Mouse (Mus musculus) urinary bladder, postnatal 25 days (tissue): ENCODE results near the gene Gtpbp6.
"Not testable (repeated sequence)": the region's sequence is repeated elsewhere in the genome, so short reads cannot be mapped to it uniquely, and the experiment has no call there.

Experiments used
- DNase-seq: peaks from one replicate; pipeline ENCODE4 v3.0.0; 2022; ENCODE audit warnings: low spot score

Gene Gtpbp6

DNA sequence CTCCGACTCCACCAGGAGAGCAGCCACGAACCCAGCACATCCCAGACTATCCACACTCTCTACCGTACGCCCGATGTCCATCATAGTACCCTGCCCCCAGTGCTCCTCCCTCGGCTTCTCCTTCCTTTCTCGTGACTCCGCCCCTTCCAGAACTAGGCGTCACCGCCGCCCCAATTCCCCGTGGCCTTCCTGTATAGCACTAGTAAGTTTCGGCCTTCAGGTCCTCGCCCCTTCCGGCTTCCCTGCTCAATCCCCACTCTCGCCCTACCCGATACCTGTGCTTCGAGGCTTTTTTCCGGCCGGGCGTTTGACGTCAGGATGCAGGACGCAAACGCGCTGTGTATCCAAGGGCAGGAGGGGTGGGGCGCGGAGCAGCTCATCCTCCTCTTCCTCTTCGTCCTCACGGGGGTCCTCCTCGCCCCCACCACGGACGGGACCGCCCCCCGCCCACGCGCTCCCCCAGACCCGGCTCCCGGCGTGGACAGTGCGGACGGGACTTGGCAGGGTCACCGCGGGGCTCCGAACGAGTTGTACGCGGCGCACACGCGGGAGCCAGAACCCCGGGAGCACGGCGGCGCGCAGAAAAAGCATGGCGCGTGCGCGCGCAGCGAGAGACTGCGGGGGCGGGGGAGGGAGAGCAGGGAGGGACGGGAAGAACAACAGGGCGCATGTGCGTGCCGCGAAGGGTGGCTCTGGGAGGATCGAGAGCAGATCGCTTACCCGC, at the start of gene Gtpbp6:
Gene Gtpbp6 (minus strand): TSS at position 617 of the 724 bp plus-strand sequence.
- DNase-seq: peak; percentile 90

DNA sequence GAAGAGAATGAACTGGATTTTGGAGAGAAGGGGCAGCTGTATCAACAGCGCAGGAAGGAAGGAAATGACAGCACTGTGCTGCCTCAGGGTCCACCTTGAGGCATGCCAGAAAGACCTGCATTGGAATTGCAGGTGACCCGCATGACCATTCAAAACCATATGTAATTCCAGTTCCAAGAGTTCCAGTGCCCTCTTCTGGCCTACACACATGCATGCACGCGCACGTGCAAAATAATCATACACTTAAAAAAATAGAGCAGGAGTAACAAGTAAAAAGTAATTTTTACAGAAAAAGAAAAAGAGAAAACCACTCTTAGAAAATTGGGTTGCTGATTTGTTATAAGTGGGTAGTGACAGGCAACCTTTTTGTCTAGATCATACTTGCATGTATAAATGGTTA, 35.0 kb upstream of the Gtpbp6 start:
- DNase-seq: no peak

DNA sequence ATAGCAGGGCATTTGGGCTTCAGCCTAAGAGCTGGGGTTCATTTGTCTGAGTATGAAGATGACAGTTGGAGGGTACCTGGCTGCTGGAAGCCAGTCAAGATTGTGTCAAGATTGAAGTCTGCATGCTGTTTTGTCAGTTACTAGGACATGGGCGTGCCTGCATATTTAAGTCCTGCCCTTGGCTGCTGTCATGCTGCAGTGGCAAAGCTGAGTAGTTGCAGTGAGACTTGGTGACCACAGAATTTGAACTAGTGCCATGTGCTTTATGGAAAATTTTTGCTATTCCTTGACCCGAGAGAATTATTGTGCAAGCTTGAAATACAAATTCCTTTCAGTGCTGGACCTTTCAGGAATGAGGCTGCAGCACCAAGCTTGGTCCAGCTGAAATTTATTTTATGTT, 34.3 kb upstream of the Gtpbp6 start:
- no peak for DNase-seq

DNA sequence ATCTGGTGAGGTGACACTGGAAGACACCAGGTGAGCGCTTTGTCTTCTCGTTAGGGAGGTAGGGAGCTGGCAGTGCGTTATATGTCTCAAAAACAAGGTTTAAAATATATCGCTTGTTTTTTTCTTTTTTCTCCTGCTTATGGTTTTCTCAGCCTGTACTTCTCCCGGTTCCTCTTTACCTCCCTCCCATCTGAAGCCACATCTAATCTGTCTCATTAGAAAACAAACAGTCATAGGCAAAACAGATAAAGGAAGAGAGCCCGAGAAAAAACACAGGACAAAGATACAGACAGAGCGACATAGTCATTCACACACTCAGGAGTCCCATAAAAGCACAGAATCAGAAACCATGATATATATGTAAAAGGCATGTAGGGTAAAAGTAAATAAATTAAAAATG, 32.4 kb upstream of the Gtpbp6 start:
- DNase-seq: no peak

DNA sequence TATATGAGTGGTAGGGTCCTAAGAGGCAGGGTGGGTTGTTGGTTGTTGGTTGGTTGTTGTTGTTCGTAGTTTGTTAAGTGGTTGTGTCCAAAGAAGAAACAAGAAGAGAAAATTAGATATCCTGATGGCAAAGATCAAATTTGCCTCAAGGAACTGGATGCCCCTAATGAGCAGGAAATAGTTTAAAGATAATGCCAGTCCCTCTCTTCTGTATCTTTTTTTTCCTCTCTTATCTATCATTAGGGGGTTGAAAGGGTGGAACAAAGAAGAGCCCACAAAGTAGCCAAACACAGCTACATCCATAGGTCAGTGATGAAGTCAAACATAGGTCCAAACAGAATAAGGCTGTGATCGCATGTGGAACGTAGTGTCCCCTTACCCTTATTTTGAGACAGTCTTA, 31.3 kb upstream of the Gtpbp6 start:
- DNase-seq: no peak

DNA sequence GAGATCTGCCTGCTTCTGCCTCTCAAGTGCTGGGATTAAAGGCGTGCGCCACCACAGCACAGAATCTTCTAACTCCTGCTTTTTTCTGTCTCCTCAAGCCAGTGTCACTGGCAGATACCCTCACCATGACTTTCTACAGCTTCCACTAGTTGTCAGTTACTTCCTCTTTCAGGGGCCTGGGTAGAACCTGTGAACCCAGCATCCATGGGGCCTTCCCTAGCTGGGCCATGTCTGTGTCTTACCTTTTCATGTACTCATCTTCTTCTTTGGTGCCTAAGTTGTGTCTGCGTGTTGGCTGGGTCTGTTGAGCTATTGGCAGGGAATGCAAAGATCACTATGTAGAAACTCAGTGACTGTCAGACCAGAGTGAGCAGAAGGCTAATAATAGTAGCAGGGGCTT, 29.8 kb upstream of the Gtpbp6 start:
- no peak for DNase-seq

DNA sequence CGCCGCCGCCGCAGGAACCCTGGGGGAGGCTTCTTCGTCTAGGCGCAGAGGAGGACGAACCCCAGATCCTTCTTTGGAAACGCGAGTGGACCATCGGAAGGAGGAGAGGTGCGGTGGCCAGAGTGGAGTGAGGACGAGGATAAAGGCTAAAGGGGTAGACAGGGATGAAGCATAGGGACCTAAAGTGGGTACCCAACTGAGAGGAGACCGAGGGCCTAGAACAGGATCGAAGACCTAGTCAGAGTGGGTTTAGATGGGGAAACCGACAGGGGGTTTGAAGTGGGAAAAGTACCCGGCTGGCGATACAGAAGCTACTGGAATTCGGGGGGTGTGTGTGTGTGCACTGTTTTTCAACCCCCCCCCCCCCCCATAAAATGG, 28.1 kb upstream of the Gtpbp6 start:
- DNase-seq: no peak

DNA sequence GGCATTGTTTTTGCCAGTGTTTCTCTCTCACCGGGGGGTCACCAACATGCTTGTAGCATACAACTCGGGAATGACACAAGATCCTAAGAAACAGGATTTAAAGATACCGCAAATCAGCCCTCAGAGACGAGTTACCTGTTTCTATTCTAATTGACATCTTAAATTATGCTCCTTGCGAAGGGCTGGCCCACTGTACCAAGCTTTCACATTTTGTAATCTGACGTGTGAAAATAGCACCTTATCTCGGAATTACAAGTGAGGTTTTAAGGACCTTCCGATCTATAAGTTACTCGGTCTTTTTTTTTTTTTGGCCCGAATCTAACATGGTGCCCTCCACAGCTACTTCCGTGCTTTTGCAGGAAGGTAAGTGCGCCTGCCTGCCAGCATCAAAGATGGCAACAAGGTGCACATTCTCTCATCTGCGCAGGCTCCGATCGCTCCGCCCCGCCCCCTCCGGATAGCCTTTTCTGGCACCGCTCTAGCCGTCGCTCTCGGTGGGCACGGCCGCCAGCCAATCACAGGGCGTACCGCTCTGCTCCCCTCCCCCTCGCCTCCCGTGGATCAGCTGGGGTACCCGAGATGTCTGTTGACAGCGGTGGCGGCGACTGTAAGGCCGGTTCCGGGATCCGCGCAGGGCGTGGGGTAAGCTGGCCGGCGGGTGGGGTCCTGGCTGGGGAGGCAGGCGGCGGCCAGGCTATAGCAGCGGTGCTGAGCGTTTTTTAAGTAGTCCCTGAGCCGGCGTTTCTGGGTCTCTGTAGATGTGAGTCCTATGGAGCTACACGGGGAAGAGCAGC, 27.5 kb upstream of the Gtpbp6 start, which contains the start of gene Chfr:
Gene Chfr (plus strand): TSS at position 550 of the 794 bp plus-strand sequence.
- peak; percentile 99 for DNase-seq

DNA sequence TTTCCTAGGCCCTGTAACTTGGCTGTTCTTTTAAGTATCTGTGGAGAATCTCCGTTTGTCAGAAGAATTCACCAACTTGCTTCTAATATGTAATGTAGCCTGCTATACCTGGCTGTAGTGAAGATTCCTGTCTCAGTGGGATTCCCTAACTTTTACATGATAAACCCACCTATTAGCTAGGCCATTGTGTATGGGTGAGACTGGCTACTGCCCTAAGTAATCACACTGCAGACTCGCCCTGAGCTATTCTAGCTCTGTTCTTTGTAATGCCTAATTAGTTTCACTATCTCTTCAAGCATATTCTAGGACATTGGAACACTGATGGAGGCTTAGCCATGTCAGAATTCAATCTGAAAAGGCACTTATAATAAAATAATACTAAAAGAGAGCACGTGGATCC, 14.4 kb upstream of the Gtpbp6 start:
- not testable (repeated sequence) for DNase-seq

DNA sequence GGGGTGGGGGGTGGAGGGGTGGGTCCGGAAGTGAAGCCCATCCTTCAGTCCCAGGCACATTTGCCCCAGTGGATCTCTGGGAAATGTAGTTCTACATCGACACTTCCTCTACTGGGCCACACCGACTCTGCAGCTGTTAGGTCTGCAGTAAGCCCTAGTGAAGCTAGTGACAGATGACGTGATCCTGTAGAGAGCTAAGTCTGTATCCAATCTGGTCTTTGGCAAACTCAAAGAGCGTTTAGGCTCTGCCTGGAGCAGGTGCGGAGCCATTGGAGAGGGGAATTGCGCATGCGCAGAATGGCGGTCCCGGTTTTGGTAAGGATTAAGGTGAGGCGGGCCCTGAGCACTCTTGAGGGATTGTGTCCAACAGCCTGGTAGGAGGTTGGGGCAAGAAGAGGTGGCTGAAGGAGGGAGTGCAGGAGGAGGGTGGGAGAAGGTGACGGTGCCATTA, 2.0 kb upstream of the Gtpbp6 start, which contains the start of gene Zfp605:
Gene Zfp605 (plus strand): TSS at position 102 of the 451 bp plus-strand sequence.
- peak; percentile 90 for DNase-seq

DNA sequence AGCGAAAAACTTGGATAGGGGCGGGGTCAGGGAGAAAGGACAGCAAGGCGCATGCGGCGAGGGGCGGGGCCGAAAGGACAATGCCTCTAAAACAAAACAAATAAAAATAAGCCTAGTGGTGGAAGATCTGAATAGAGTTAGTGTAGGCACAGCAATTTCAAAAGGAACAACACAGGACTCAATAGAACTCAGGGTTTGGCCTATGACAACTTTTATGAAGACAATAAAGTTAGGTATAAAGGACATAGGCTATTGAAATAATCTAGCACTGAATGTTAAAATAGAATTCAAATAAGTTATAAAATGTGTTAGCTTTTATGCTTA, 270 bp upstream of the Gtpbp6 start:
- DNase-seq: no peak

DNA sequence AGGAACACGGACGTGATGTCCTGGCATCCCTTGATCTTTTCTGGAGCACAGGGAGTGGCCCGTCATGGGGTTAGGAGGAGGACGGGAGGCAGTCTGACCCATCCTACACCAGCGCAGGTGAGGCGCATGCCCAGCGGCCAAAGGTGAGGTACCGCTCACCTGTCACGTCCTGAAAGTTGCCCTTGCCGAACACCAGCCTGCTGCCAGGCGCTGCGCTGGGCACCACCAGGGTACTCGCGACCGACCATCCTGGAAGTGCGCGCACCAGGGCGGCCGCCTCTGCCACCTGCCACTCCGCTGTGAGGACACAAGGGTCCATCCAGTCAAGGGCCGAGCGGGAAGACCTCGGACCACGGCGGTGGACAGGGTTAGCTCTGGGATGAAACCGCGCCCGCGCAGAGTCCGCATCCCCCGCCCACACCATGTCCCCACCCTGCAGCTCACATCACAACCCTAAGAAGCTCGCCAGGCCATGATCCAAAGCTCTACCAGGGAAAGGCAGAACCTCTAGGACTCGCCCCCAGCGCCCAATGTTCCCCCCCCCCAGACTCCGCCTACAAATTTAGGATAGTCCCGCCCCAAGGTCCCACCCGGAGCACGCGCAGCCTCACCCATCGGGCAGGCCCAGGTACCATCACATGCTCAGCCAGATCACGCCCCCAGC, 964 bp downstream of the Gtpbp6 start:
- peak; percentile 36 for DNase-seq

DNA sequence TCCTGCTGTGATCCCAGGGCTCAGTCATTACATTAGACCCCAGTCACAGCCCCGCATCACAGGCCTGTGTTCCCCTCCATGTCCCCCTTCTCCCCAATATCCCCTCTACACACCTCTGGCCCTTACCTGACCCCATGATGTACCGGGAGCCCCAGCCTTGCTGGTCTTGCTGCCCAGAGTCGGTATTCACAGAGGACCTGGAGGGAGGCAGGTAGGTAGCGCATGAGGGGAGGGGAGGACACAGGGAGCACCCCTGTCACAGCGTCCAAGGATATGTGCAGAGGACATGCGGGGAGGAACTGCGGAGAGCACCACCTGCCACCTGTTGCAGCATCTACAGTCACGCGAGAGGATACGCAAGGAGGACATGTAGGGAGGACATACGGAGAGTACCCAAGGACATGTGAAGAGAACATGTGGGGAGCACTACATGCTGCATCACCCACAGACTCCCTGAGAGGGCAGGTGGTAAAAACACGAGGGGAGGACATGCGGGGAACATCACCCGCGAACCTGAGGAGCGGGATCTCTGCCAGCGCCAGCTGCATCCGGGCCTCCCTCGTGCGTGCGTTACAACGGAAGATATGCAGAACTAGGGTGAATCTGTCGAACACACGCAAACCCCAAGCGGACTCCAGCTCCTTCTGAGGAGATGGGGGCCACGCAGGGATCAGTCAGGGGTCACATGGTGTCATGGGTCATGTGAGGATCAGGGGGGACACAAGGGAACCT, 1.7 kb downstream of the Gtpbp6 start:
- DNase-seq: no peak

DNA sequence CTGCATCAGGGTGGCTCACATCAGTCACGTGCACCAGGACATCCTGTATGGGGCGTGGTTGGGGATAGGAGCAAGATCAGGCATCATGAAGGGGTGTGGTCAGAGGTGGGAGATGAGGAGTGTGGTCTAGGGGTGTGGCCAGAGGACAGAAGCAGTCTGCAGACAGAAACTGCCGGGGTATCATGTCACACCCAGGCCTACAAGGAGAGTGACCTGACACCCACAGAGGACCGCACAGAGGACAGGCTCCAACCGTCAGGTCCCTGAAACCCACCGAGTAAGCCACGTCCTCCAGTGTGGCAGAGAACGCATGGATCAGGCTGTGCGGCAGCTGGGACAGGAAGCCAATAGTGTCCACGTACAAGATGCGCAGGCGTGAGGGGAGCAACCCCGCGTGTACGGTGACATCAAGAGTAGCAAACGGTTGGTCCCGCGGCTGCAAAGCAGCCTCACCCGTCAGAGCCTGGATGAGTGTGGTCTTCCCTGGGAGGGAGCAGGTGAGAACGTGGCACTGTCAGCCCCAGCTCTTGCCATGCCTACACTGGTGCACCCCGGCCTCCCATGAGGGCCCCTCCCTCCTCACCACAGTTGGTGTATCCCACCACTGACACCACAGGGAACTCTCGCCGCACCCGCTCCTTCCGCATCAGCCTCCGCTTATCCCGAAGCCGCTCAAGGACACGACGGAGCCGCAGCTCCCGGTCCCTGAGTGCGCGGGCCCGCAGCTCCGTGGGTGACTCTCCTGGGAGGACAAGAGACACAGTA, 3.2 kb downstream of the Gtpbp6 start:
- DNase-seq: no peak

DNA sequence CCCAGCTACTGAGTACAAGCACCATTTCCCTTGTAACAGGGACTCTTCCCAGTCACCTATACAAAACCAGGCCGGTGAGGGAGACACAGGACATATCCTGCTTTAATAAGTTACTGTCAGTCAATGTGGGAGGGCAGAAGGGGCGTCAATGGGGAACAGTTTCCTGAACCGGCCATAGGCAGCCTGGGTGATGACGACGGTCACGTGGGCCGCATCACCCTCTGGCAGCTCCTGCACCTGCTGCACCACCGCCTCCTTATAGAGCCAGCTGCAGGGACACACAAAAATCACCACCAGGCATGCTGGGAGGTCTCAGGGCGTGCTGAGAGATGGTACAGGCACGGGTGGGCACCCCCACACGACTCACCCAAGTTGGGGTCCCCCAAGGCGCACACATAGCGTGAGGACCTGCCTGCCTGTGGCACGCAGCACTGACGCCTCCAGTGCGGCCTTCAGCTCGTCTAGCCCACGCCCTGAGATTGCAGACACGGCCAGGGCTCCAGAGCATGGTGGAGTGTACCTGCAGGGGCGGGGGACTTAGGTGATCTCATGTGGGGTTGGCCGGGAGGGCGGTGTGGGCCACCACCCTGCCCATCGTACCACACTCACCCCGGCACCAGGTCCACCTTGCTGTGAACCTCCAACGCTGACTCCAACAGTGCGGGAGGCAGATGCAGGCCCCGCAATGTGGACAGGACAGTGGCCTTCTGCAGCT, 3.9 kb downstream of the Gtpbp6 start:
- no peak for DNase-seq

DNA sequence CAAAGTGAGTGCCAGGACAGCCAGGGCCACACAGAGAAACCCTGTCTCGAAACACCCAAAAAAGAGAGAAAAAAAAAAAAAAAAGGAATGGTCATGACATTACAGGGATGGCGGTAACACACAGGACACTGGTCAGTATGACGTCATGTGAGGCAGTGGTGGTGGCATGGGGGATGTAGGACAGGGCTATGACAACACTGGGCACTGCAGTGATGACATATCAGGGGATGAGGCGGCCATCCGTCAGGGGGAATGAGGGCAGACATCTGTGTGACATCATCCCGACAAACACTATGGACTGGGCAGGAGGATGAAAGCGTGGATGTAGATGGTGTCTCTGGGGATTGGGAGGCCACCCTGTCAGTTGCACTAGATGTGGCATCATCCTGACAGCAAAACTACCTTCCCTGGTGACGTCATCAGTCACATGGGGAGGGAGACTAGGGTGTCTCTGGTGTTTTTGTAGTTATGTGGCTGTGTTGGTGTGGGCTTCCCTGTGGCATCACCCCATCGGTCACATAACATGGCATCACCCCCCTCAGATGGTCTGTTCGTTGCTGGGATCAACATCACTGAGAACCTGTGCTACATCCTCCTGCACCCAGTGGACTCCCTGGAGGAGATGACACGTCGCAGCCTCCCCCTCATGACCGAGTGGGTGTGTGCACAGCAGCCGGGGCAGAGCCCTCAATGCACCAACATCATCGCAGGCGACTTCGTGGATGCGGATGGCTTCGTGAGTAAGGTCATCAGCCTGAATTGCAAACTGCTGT, 5.0 kb downstream of the Gtpbp6 start:
- no peak for DNase-seq

DNA sequence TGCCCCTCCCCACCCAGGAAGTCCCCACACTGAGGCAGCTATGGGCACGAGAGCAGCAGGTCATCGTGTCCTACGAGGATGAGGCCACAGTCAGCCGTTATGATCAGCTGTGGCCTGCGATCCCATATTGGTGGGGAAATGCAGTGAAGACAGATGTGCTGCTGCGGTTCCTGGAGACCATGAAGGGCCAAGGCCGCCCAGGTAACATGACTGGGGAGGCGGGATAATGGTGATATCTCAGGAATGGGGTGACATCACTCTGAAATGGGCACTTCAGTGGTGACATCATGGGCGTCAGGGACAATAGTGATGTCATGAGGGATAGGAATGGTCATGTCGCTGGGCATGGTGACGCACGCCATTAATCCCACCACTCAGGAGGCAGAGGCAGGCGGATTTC, 5.6 kb downstream of the Gtpbp6 start:
- DNase-seq: no peak

DNA sequence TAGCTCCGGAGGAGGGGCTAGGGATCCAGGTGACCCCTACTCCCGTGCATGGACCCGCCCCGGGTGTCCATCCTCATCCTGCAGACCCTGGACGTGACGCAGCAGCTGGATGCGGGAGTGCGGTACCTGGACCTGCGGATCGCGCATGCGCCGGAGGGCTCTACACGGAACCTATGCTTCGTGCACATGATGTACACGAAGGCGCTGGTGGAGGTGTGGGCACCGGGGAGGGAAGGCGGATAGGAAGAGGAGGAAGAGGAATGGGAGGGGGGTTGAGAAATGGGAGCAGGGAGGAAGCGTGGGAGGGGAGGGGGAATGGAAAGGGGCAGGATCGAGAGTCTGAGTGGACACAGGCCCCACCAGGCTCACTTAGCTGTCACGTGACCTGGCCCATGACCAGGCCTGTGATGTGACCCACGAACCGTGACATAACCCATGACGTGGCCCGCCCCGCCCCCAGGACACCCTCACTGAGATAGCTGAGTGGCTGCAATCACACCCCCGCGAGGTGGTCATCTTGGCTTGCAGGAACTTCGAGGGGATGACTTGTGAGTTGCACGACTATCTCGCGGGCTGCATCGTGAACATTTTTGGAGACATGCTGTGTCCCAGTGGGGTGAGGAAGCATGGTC, 6.2 kb downstream of the Gtpbp6 start:
- no peak for DNase-seq

DNA sequence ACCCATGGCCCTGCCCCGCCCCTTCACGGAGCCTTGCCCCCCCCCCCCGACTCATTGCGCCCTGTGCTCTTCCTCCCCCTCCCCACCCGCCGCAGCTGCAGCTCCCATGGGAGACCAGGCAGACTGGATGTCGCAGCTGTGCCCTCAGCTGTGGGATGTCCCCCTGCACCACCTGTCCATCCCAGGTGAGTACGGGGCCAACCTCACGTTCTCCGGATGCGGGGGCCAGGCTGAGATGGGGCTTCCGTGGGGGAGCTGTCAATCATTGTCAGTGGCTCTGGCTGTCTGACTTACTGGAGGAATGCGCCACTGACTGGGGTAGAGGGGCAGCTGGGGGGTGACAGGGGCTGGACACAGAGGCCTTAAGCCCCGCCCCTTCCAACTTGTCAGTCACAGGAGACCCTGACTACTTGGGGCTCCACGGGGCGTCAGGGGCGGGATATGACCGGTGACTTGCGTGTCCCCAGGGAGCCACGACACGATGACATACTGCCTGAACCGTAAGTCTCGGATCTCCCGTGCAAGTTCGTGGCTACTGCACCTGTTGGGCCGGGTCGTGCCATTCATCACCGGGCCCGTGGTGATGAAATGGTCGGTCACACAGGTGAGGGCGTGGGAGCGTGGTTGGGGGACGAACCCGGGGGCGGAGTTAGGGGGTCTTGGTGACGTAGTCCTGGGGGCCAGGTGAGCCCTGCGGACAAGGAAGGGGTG, 6.9 kb downstream of the Gtpbp6 start:
- DNase-seq: no peak
